Mouse (Mus musculus) CD8-positive naive resting alpha-beta T cell, adult 57 days (primary cell): ENCODE data around the gene Tarbp1. TPM values are rescaled to one million over a fixed set of nuclear protein-coding genes. Genes with fewer than 3 reads are reported as not detected.

Source experiments
- total RNA-seq: library from RNA; stranded (reverse); gene quantifications from one replicate; pipeline ENCODE4 v1.2.4, GENCODE M21; 2023

Gene Tarbp1
- 14.4 TPM for total RNA-seq

DNA sequence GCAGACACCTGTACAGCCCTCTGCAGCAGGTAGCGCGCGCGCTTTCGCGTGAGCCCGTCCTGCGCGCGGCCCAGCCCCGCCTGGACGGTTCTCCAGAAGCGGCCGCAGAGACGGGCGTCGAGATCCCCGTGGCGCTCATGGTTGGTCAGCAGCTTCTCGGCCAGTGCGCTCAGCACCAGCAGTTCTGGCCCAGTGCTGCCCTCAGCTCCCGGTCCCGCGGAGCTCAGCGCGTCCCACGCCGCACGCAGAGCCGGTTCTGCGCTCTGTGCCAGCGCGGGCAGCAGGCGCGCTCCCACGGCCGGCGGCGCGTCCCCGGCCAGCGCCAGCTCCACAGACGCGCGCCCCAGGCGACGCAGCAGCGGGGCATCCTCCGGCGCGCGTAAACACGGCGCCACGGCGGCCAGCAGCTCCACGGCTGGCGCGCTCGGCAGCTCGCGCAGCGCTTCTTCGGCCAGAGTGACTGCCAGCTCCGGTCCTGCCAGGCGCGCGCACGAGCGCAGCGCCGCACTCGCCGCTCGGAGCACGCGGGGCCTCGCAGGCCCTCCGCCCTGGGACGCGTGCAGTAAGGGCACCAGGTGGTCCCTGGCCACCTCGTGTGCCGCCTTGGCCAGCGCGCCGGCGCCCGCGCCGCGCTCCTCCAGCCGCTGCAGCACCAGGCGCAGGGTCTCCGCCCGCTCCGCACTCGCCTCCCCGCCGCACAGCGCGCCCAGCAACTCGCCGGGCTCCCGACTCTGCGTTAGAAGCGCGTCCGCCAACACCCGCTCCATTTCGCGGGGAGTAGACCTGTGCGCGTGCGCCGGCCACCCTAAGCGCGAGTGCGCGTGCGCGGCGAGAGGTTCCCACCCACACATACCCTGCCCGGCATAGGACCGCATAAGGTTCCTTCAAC is at the start of gene Tarbp1:
Gene Tarbp1, minus strand, starts transcription at position 767 of the 889 bp plus-strand sequence.

DNA sequence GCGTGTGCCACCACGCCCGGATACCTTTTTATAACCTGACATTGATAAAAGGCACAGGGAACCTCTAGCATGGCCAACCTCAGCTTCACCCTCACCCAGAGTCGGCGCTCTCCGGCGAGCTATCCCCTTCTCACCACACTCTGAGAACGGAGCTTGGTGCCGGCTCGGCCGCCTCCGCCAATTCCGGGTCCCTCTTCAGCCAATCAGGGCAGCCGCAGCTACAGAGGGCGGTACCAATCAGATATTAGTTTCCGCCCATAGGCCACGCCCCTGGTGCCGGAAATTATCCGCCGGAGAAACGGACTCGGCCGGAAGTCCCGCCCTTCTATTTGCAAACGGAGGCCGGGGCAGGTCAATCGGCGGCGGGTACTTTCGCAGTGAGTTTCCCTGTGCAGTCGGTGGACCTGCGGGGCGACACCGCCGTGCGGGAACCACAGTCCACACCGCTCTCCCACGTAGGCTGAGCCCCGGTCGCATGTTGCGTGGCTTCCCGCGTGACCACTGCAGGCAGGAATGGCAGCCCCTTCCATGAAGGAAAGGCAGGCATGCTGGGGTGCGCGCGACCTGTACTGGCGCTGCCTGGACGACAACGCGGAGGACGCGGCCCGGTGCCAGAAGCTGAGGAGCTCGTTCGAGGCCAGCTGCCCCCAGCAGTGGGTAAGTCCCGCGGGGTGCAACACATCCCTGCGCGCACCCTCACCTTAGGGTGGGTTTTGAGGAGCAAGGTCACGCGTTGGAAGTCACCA is 52.5 kb downstream of the Tarbp1 start, which contains the start of gene Coa6:
Gene Coa6, plus strand, starts transcription at position 342 of the 746 bp plus-strand sequence.

Other genes with a start within 250 kb of the Tarbp1 start
- gene Slc35f3, start 176.5 kb downstream of the Tarbp1 start, total RNA-seq: not detected
- gene Coa6, start 52.5 kb downstream of the Tarbp1 start, total RNA-seq: 14.5 TPM
- 83.3 TPM for gene Irf2bp2, start 118.9 kb upstream of the Tarbp1 start, total RNA-seq